Mouse (Mus musculus) neutrophil, adult 5-6 weeks (primary cell): ENCODE data around the gene Plxdc2. TPM values are rescaled to one million over a fixed set of nuclear protein-coding genes. Genes with fewer than 3 reads are reported as not detected.

ENCODE experiments used
- ATAC-seq: fragments of 151-379, 151-347 bp; 2 replicates; pipeline ENCODE4 v1.8.0; 2017; ENCODE audit warnings: mild to moderate bottlenecking, moderate TSS enrichment; ENCODE audit not compliant: insufficient number of reproducible peaks, poor library complexity, low FRiP score, severe bottlenecking; ENCODE audit errors: extremely low read depth
- total RNA-seq: library from RNA; stranded (forward); fragments of 200-1000 nt; gene quantifications from 2 replicates; pipeline ENCODE4 v1.2.3, GENCODE M21; 2017

Gene Plxdc2
- total RNA-seq, 1 experiment from 2014 or later = 0.81 TPM

GRCm38 (mm10) chr2:16398896-16399295 lies 42.8 kb downstream of the Plxdc2 start:
- no peak for ATAC-seq

- no peak for ATAC-seq
These were observed 50.4 kb downstream of the Plxdc2 start for GRCm38 (mm10) chr2:16406508-16406907.

- no peak for ATAC-seq
These were observed 58.4 kb downstream of the Plxdc2 start for GRCm38 (mm10) chr2:16414340-16414976.

- no peak for ATAC-seq
These were observed 82.9 kb downstream of the Plxdc2 start for GRCm38 (mm10) chr2:16439030-16439429.

GRCm38 (mm10) chr2:16442643-16443042 lies 86.5 kb downstream of the Plxdc2 start:
- no peak for ATAC-seq

DNA sequence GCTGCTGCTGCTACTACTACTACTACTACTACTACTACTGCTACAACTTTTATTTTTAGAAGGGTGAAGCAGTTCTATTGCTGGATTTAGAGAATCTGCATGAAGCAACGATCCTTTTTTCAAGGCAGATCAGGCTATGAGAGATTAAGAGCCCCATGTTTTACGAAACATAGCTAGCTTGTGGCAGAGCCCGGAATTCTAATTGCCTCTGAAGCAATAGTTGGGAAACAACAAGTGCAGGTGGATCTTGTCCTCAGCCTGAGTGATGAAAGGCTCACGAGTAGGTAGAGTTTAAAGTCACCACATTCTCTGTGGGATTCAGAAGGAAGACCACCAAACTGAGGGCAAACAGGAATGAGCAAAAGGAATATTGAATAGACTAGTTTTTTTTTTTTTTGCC lies 91.8 kb downstream of the Plxdc2 start:
- ATAC-seq = no peak

- no peak for ATAC-seq
These were observed 94.9 kb downstream of the Plxdc2 start for GRCm38 (mm10) chr2:16450838-16451665.

GRCm38 (mm10) chr2:16451666-16452009 lies 95.5 kb downstream of the Plxdc2 start:
- no peak for ATAC-seq

GRCm38 (mm10) chr2:16452080-16452479 lies 96.0 kb downstream of the Plxdc2 start:
- no peak for ATAC-seq

DNA sequence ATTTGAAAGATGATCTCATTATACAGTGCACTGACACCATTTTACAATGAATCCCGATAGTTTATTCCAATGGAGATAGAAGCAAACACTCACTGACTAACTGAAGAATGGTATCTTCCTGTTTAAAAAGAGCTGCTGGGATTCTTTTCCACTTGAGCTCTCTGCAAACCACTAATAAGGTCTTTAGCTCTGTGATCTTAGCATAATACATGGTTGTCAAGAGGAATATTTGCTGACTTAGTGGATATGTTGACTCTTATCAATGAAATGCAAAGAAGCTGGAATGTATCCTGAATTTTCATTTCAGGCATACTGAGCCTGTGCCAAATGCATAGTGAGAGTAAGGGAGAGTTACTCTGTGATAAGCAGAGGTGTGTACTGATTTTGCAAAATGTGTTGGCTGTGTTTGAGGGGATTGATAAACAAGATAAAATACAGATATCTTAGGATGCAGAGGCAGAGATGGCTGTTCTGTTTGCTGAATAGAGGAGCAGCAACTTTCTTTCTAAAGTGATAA lies 100.2 kb downstream of the Plxdc2 start:
- no peak for ATAC-seq

DNA sequence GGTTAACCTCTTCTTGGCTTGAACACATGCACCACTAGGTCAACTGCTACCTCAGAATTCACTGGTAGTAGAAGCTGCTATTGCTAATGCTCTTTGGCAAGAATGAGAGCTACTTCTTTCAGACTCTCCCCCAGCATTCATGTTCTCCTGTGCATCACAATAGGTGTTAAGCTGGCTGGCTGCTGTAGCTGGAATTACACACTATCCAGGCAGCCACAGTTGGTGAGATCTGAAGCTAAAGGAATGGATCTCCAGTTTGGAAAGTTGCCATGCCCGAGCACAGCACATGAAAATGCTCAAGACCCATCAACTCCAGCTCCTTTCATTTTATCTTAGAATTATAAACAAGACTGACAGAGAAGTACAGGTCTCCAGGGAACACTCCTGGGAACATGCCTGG lies 103.4 kb downstream of the Plxdc2 start:
- ATAC-seq = no peak

DNA sequence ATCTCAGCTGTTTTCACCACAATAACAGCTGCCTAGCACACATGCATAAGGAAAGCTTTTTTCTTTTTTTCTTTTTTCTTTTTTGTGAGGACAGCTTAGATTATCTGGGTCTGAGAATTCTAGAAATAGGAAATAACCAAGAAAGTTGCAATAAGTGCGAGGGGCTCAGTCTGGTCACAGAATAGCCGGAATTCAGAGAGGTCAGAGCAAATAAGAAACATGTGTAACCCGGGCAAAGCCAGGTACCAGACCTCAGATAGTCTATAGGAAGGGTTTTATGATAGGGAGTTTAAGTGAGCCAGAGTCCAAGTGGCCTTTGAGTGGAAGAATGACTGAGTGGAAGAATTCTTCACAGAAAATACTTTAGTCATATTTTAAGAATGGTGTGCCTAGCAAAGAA lies 114.0 kb downstream of the Plxdc2 start:
- ATAC-seq = no peak

GRCm38 (mm10) chr2:16483943-16484342 lies 127.8 kb downstream of the Plxdc2 start:
- no peak for ATAC-seq

DNA sequence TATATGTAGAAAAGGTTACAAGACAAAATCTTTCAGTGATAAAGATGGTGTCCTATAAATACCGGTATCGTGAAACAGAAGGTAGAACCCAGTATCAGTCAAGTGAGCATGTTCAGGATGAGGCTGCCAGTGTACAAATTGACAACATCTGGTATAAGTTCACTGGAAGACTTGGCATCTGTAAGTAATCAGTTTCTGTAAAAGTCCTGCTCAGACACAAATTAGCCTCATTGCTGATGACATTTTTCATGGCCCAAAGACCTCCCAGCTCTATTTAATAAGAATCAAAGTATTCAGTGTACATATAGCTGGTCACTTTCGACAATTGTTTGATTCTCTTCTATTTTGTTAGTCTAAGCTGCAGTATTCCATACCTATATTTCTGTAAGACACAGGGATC lies 129.9 kb downstream of the Plxdc2 start:
- no peak for ATAC-seq

DNA sequence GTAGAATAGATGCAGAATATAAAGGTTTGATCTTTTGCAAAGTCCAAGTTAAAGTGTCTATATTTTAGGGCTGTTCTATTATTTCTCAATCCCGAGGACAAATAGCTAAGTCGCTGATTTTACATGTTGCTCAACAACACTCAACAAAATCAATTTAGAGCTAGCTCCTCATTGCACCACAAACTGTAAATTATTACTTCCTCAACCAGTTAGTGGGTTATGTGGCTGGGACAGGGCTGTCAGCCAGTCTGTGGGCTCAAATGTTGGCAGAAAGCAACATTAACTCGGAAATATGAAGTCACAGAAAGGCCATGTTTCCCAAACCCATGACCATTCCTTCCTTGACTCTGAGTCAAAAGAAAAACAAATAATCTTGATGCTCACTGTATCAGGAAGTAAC lies 135.1 kb downstream of the Plxdc2 start:
- no peak for ATAC-seq

- ATAC-seq = no peak
These were observed 146.7 kb downstream of the Plxdc2 start for GRCm38 (mm10) chr2:16502843-16503242.

- no peak for ATAC-seq
These were observed 151.6 kb downstream of the Plxdc2 start for GRCm38 (mm10) chr2:16507540-16508230.

GRCm38 (mm10) chr2:16518148-16518547 lies 162.0 kb downstream of the Plxdc2 start:
- no peak for ATAC-seq

- no peak for ATAC-seq
These were observed 167.3 kb downstream of the Plxdc2 start for GRCm38 (mm10) chr2:16523427-16523826.

DNA sequence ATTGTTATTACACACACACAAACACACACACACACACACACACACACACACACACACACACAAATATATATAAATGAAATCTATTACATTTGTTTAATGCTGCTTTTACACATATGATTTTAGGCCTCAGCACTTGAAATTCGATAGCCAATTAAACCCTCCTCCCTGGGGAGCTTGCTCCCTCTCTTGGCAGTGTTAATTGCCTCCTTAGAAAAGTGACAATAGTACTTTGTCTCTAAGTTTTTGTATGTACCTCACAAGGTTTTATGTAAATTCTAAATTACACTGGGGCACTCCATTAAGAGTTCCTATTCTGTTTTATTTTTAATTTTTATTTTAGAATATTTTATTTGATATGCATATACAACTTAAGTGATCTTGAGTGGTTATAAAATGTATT lies 176.1 kb downstream of the Plxdc2 start:
- no peak for ATAC-seq
